Mouse (Mus musculus) embryonic fibroblast, embryonic 13.5 days (primary cell): ENCODE results near the gene Ccdc71l.

Experiments used
- CTCF ChIP-seq: IDR thresholded peaks from 2 replicates; pipeline ENCODE4 v1.5.1; 2011; ENCODE audit warnings: mild to moderate bottlenecking, control low read depth, low read length, moderate library complexity, borderline replicate concordance; ENCODE audit not compliant: insufficient read depth
- POLR2A ChIP-seq: IDR thresholded peaks from 2 replicates; pipeline ENCODE4 v1.6.1; 2011; ENCODE audit warnings: low read depth, mild to moderate bottlenecking, control low read depth, low read length, moderate library complexity

DNA sequence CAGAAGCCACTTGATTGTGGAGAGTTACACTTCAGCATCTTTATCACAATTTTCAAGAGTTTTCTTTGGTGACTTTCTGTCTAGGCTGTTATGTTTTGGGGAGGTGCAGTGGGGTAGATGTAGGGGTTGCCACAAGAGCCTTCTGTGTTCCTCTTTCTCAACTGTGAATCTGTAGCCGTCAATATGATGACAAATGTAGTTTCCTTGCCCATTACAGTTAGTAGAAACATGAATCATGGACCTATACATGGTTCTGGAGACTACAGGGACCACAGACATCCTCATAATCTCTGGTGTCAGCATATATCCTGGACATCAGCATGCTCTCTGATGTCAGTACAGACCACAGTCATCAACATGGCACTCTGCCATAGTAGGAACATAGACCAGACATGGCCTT, 52.5 kb downstream of the Ccdc71l start:
- TF ChIP-seq CTCF (no peak), POLR2A (no peak)
